Mouse (Mus musculus): ENCODE data around the gene Polg. TPM values are rescaled to one million over a fixed set of nuclear protein-coding genes. Genes with fewer than 3 reads are reported as not detected.

The Polg gene
- polyA plus RNA-seq, 1 experiment from 2014 or later, result 44.8 TPM

DNA sequence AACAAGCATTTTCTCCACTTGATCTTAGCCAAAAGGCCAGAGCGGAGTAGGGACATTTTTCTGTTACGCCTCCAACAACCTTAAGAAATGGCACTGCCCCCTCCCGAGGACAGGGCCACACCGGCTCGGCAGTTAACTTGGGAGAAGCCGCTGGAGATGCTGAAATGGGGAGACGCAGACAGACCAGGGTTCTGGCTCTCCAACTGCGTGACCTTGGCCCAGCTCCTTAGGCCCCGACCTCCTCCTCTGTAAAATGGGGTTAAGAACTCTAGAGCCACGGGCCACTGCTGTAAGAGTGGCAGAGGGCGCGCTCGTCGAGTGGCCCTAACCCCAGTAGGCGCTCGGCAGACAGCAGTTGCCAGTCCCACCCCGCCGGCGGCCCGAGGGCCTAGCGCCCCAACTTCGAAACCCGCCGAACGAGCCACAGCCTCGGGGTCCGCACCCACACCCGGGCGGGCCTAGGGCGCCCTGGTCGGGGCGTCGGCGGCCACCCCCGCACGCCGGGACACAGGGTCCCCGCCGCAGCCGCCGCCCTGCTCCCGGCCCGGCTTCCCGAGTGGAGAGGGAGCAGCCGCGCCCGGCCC is 609 bp downstream of the Polg start:
- 1% methylated on average over 47 of the region's 47 CpGs for WGBS
- DNase-seq (ENCODE audit: low spot score) (peak; percentile 83), ATAC-seq (replicated peaks; ENCODE audit: low FRiP score, low TSS enrichment, low read depth) (peak; percentile 67)
- H3K4me1 ChIP-seq (replicated peaks; ENCODE audit: control insufficient read depth, insufficient read depth, low read length), result peaks cover 17% of the 10 kb centered on the region
- H3K9ac ChIP-seq (ENCODE audit: low read length), result peak overlapping the region; percentile 83
- peak overlapping the region; percentile 83 for H3K4me3 ChIP-seq (ENCODE audit: low read depth, low read length)
- peaks cover 23% of the 10 kb centered on the region for H3K36me3 ChIP-seq (ENCODE audit: control insufficient read depth, insufficient read depth, low read length)
- peak overlapping the region; percentile 86 for H3K4me2 ChIP-seq (ENCODE audit: low read length)
- peak overlapping the region; percentile 74 for H3K27ac ChIP-seq (ENCODE audit: low read depth)
- no peaks in the 10 kb centered on the region for H3K9me3 ChIP-seq (ENCODE audit: control insufficient read depth, low read length)
- no peaks in the 10 kb centered on the region; the same call in 1 of the 2 replicates for H3K27me3 ChIP-seq (replicated peaks; ENCODE audit: control insufficient read depth, insufficient read depth, low read length)

DNA sequence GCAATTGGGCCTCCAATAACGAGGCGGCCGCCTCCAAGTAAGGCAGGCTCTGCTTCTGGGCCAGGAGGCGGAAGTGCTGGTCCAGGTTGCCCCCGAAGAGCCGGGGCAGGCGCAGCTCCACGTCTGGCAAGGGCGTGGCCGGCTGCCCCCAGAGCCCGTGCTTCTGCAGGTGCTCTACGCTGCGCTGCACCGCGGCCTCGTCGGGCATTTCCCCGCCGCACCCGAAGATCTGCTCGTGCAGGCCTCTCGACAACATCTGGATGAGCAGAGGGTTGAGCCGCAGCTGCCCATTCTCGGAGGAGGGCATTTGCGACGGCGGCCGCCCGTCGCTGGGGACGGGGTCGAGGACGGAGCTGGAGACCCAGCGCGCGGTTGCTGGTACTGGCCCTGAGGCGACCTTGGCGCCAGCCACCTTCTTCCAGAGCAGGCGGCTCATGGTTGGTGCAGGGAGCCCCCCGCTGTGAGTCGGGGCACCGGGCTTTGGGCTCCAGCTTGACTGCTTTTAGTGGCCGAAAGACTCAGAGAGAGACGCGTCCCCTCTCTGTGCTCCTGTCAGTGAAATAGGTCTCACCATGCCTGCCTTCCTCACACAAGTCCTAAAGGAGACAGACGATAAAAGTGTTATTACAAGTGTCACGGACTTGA is 1.3 kb downstream of the Polg start:
- 8% methylated on average over 47 of the region's 47 CpGs for WGBS

DNA sequence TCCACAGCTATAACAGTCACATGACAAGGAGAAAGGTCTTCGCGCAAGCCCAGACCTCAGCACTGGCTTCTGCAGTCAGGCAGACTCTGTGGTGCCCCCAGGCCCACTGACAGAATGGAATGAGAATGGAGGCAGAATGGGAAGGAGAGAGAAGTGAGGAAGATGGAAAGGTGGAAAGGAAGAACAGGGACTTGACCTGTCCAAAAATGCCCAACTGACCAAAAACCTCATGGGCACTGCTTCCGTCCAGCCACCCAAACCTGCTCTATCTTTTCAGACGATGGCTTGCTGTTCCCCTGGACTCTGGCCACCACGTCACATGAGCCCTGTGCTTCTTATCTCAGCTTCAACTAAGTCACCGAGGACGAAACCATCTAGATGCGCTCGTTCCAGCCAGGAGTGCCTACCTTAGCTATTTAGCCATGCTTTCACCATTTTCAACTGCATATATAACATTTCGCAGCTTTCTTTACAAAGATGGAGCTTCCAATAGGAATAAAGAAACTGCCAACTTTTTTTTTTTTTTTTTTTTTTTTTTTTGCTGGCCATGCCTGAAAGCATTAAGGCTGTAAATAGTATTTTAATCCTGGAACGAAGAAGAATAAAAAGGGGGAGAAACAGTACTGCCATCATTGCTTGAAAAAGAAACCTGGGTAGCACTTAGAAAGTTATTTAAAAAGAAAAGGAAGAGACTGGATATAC is 2.6 kb downstream of the Polg start:
- no peak overlapping the region for H3K4me2 ChIP-seq (ENCODE audit: low read length)
- ATAC-seq (replicated peaks; ENCODE audit: low FRiP score, low TSS enrichment, low read depth) (no peak), DNase-seq (ENCODE audit: low spot score) (no peak)
- 91% methylated on average over 11 of the region's 11 CpGs for WGBS
- no peak overlapping the region for H3K27ac ChIP-seq (ENCODE audit: low read depth)
- peaks cover 44% of the 10 kb centered on the region for H3K36me3 ChIP-seq (ENCODE audit: control insufficient read depth, insufficient read depth, low read length)
- H3K4me3 ChIP-seq (ENCODE audit: low read depth, low read length), result no peak overlapping the region
- H3K9ac ChIP-seq (ENCODE audit: low read length), result no peak overlapping the region
- H3K27me3 ChIP-seq (replicated peaks; ENCODE audit: control insufficient read depth, insufficient read depth, low read length), result no peaks in the 10 kb centered on the region; the same call in 1 of the 2 replicates
- H3K4me1 ChIP-seq (replicated peaks; ENCODE audit: control insufficient read depth, insufficient read depth, low read length), result peaks cover 17% of the 10 kb centered on the region
- no peaks in the 10 kb centered on the region for H3K9me3 ChIP-seq (ENCODE audit: control insufficient read depth, low read length)

More for the DNA sequence above, 1.3 kb downstream of the Polg start:
- peak; percentile 66 for DNase-seq (ENCODE audit: low spot score)
- no peaks in the 10 kb centered on the region; the same call in 1 of the 2 replicates for H3K27me3 ChIP-seq (replicated peaks; ENCODE audit: control insufficient read depth, insufficient read depth, low read length)
- peaks cover 30% of the 10 kb centered on the region for H3K36me3 ChIP-seq (ENCODE audit: control insufficient read depth, insufficient read depth, low read length)
- H3K9me3 ChIP-seq (ENCODE audit: control insufficient read depth, low read length), result no peaks in the 10 kb centered on the region
- H3K4me3 ChIP-seq (ENCODE audit: low read depth, low read length), result peak overlapping the region; percentile 83
- H3K27ac ChIP-seq (ENCODE audit: low read depth), result no peak overlapping the region
- peak overlapping the region; percentile 86 for H3K4me2 ChIP-seq (ENCODE audit: low read length)
- peaks cover 17% of the 10 kb centered on the region for H3K4me1 ChIP-seq (replicated peaks; ENCODE audit: control insufficient read depth, insufficient read depth, low read length)
- peak overlapping the region; percentile 83 for H3K9ac ChIP-seq (ENCODE audit: low read length)
- no peak for ATAC-seq (replicated peaks; ENCODE audit: low FRiP score, low TSS enrichment, low read depth)

DNA sequence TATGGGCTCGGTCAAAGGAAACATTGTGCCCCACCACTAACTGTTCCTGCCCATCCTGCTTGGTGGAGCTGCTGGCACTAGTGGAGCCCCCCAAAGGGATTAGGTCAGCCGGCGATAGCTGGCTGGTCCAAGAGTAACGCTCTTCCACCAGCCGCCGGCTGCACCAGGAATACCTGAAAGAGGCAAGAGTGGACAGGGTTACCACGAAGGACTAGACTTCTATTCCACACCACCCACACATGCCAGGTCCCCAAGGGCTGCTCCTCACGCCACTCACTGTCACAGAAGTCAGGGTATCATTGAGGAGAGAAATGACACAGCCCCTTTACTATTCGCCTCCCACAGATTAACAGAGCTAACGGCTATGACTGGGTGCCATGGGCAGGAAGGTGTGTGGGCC is 4.4 kb downstream of the Polg start:
- peaks cover 11% of the 10 kb centered on the region for H3K4me1 ChIP-seq (replicated peaks; ENCODE audit: control insufficient read depth, insufficient read depth, low read length)
- no peak for DNase-seq (ENCODE audit: low spot score)
- no peak overlapping the region for H3K9ac ChIP-seq (ENCODE audit: low read length)
- no peaks in the 10 kb centered on the region for H3K27me3 ChIP-seq (replicated peaks; ENCODE audit: control insufficient read depth, insufficient read depth, low read length)
- peaks cover 60% of the 10 kb centered on the region for H3K36me3 ChIP-seq (ENCODE audit: control insufficient read depth, insufficient read depth, low read length)
- H3K4me2 ChIP-seq (ENCODE audit: low read length), result no peak overlapping the region
- H3K4me3 ChIP-seq (ENCODE audit: low read depth, low read length), result no peak overlapping the region
- H3K9me3 ChIP-seq (ENCODE audit: control insufficient read depth, low read length), result no peaks in the 10 kb centered on the region
- no peak overlapping the region for H3K27ac ChIP-seq (ENCODE audit: low read depth)
- 91% methylated on average over 10 of the region's 10 CpGs for WGBS
- no peak for ATAC-seq (replicated peaks; ENCODE audit: low FRiP score, low TSS enrichment, low read depth)

- no peaks in the 10 kb centered on the region for H3K27me3 ChIP-seq (replicated peaks; ENCODE audit: control insufficient read depth, insufficient read depth, low read length)
- 93% methylated on average over 3 of the region's 3 CpGs for WGBS
- peaks cover 72% of the 10 kb centered on the region for H3K36me3 ChIP-seq (ENCODE audit: control insufficient read depth, insufficient read depth, low read length)
- H3K4me2 ChIP-seq (ENCODE audit: low read length), result no peak overlapping the region
- H3K4me3 ChIP-seq (ENCODE audit: low read depth, low read length), result no peak overlapping the region
- DNase-seq (ENCODE audit: low spot score), result no peak
- no peaks in the 10 kb centered on the region for H3K9me3 ChIP-seq (ENCODE audit: control insufficient read depth, low read length)
- no peak for ATAC-seq (replicated peaks; ENCODE audit: low FRiP score, low TSS enrichment, low read depth)
- no peak overlapping the region for H3K27ac ChIP-seq (ENCODE audit: low read depth)
- no peaks in the 10 kb centered on the region for H3K4me1 ChIP-seq (replicated peaks; ENCODE audit: control insufficient read depth, insufficient read depth, low read length)
- H3K9ac ChIP-seq (ENCODE audit: low read length), result no peak overlapping the region
Measured at GRCm38 (mm10) chr7:79447486-79447885, 18.7 kb downstream of the Polg start.

DNA sequence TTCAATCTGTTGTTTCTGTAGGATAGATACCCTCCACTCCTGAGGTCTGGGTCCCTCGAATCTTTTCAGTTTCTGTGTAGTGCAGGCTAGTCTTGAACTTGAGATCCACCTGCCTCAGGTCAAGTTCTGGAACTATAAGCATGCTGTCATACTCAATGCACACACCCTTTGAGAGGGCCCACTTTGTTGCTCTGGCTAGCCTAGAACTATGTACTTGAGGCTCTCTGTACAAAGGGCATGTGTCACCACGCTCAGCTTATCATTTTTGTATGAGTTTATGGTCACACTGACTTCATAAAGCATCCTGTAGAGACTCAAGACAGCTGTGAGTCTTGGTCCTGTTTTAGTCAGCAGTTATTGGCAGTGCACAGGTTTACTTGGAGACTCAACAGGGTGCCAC is 19.1 kb downstream of the Polg start:
- ATAC-seq (replicated peaks; ENCODE audit: low FRiP score, low TSS enrichment, low read depth) (no peak), DNase-seq (ENCODE audit: low spot score) (no peak)
- H3K4me1 ChIP-seq (replicated peaks; ENCODE audit: control insufficient read depth, insufficient read depth, low read length), result no peaks in the 10 kb centered on the region
- H3K4me2 ChIP-seq (ENCODE audit: low read length), result no peak overlapping the region
- H3K27ac ChIP-seq (ENCODE audit: low read depth), result no peak overlapping the region
- no peaks in the 10 kb centered on the region for H3K9me3 ChIP-seq (ENCODE audit: control insufficient read depth, low read length)
- WGBS, result 89% methylated on average over 2 of the region's 2 CpGs
- H3K4me3 ChIP-seq (ENCODE audit: low read depth, low read length), result no peak overlapping the region
- H3K36me3 ChIP-seq (ENCODE audit: control insufficient read depth, insufficient read depth, low read length), result peaks cover 68% of the 10 kb centered on the region
- H3K27me3 ChIP-seq (replicated peaks; ENCODE audit: control insufficient read depth, insufficient read depth, low read length), result no peaks in the 10 kb centered on the region
- no peak overlapping the region for H3K9ac ChIP-seq (ENCODE audit: low read length)

DNA sequence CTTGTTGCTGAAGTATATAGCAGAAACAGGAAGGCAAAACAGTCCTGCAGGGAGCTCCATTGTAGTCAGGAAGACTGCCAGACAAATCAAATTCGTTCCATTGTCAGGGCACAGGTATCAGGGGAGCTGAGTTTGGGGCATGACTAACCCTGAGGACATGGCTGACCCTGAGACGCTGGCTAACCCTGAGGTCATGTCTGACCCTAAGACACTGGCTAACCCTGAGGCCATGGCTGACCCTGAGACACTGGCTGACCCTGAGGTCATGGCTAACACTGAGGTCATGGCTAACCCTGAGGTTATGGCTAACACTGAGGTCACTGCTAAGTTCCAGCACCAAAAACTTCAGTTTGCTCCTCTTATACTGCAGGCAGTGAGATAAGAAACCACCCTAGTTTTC is 26.1 kb downstream of the Polg start:
- 73% methylated on average over 2 of the region's 2 CpGs for WGBS

DNA sequence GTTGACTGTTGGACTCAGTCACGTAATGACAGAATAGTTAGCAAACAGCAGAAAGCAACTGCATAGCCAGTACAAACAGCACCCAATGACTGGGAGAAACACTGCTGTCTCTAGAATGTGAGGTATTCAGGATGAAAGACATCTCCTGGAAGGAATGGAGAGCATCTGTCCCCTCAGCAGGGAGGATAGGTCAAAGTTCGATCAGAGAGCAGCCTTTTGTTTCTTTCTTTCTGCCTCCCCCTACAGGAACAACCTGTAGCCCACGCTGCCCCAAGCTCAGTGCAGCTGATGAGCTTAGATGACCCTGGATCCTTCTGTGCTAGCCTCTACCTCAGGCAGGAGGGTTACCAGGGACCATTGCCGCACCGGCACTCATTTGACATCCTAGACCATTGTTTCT is 37.9 kb downstream of the Polg start:
- H3K27ac ChIP-seq (ENCODE audit: low read depth), result no peak overlapping the region
- H3K9me3 ChIP-seq (ENCODE audit: control insufficient read depth, low read length), result no peaks in the 10 kb centered on the region
- H3K27me3 ChIP-seq (replicated peaks; ENCODE audit: control insufficient read depth, insufficient read depth, low read length), result no peaks in the 10 kb centered on the region
- no peak for ATAC-seq (replicated peaks; ENCODE audit: low FRiP score, low TSS enrichment, low read depth)
- 59% methylated on average over 5 of the region's 5 CpGs for WGBS
- no peak overlapping the region for H3K4me2 ChIP-seq (ENCODE audit: low read length)
- H3K4me1 ChIP-seq (replicated peaks; ENCODE audit: control insufficient read depth, insufficient read depth, low read length), result no peaks in the 10 kb centered on the region
- peaks cover 5% of the 10 kb centered on the region; the same call in 1 of the 2 replicates for H3K36me3 ChIP-seq (ENCODE audit: control insufficient read depth, insufficient read depth, low read length)
- DNase-seq (ENCODE audit: low spot score), result no peak
- no peak overlapping the region for H3K9ac ChIP-seq (ENCODE audit: low read length)
- no peak overlapping the region for H3K4me3 ChIP-seq (ENCODE audit: low read depth, low read length)

More for the DNA sequence above, 26.1 kb downstream of the Polg start:
- H3K9me3 ChIP-seq (ENCODE audit: control insufficient read depth, low read length), result no peaks in the 10 kb centered on the region
- no peaks in the 10 kb centered on the region for H3K4me1 ChIP-seq (replicated peaks; ENCODE audit: control insufficient read depth, insufficient read depth, low read length)
- H3K4me3 ChIP-seq (ENCODE audit: low read depth, low read length), result no peak overlapping the region
- no peaks in the 10 kb centered on the region for H3K27me3 ChIP-seq (replicated peaks; ENCODE audit: control insufficient read depth, insufficient read depth, low read length)
- peaks cover 11% of the 10 kb centered on the region; the same call in 1 of the 2 replicates for H3K36me3 ChIP-seq (ENCODE audit: control insufficient read depth, insufficient read depth, low read length)
- ATAC-seq (replicated peaks; ENCODE audit: low FRiP score, low TSS enrichment, low read depth), result no peak
- H3K27ac ChIP-seq (ENCODE audit: low read depth), result no peak overlapping the region
- no peak overlapping the region for H3K4me2 ChIP-seq (ENCODE audit: low read length)
- no peak for DNase-seq (ENCODE audit: low spot score)
- no peak overlapping the region for H3K9ac ChIP-seq (ENCODE audit: low read length)
